Mouse (Mus musculus): ENCODE measurements around the gene B3gnt8. TPM values are rescaled to one million over a fixed set of nuclear protein-coding genes. Genes with fewer than 3 reads are reported as not detected.

B3gnt8 gene
- polyA plus RNA-seq, 1 experiment from 2014 or later: 6.2 TPM

GRCm38 (mm10) chr7:25666381-25666780 is 39.9 kb downstream of the B3gnt8 start:
- Histone ChIP-seq H3K9me3 (replicated peaks) (no peaks in the 10 kb centered on the region), H3K4me3 (no peak overlapping the region), H3K27me3 (replicated peaks) (no peaks in the 10 kb centered on the region), H3K4me1 (replicated peaks) (no peaks in the 10 kb centered on the region), H3K27ac (ENCODE audit: poor library complexity, severe bottlenecking) (no peak overlapping the region), H3K9ac (no peak overlapping the region), H3K4me2 (no peak overlapping the region), H3K36me3 (peaks cover 67% of the 10 kb centered on the region)
- no peak for ATAC-seq (ENCODE audit: insufficient number of reproducible peaks, low FRiP score)
- 93% methylated on average over 8 of the region's 8 CpGs for WGBS

DNA sequence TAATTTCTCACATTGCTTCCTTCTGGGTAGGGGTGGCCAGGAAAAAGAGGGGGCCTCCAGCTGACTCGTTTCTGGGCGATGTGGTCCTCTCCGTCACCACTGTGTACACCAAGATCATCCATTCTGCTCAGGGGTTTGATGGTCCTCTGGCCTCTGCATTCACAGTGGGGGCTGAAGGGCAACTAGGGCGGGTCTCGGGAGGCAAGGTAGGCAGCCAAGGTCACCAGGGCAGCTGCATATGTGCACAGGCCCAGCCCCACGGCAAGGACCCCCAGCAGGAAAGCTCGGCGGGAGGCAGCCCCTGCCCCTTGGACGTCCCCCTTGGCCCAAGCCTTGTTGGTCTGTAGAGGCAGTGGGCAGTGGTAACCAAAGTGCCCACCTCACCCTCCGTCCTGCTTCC is 42.7 kb downstream of the B3gnt8 start:
- Histone ChIP-seq H3K4me3 (no peak overlapping the region), H3K27ac (ENCODE audit: poor library complexity, severe bottlenecking) (no peak overlapping the region), H3K4me1 (replicated peaks) (no peaks in the 10 kb centered on the region), H3K9ac (no peak overlapping the region), H3K36me3 (peaks cover 49% of the 10 kb centered on the region), H3K9me3 (replicated peaks) (no peaks in the 10 kb centered on the region), H3K27me3 (replicated peaks) (peaks cover 13% of the 10 kb centered on the region), H3K4me2 (no peak overlapping the region)
- no peak for ATAC-seq (ENCODE audit: insufficient number of reproducible peaks, low FRiP score)
- WGBS: 86% methylated on average over 10 of the region's 10 CpGs

DNA sequence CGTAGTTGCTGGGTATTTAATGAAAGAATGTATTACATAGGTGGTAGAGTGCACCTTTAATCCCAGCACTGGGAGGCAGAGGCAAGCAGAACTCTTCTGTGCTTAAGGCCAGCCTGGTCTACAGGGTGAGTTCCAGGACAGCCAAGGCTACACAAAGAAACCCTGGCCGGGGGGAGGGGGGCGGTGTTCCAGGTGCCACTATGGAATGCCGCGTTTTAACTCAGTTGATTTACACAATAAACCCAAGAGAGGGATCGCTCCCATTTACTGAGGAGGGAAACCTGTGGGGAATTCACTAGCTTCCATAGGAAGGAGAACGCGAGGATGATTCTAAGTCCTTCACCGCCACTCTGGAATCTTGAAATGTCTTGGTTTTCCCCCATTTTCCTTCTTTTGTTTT is 43.2 kb downstream of the B3gnt8 start:
- peaks cover 44% of the 10 kb centered on the region for H3K36me3 ChIP-seq
- no peak for ATAC-seq (ENCODE audit: insufficient number of reproducible peaks, low FRiP score)
- 77% methylated on average over 9 of the region's 9 CpGs for WGBS
- H3K4me3 ChIP-seq: no peak overlapping the region
- peaks cover 1% of the 10 kb centered on the region; the same call in 1 of the 2 replicates for H3K4me1 ChIP-seq (replicated peaks)
- H3K27ac ChIP-seq (ENCODE audit: poor library complexity, severe bottlenecking): no peak overlapping the region
- H3K9ac ChIP-seq: no peak overlapping the region
- peaks cover 17% of the 10 kb centered on the region for H3K27me3 ChIP-seq (replicated peaks)
- no peaks in the 10 kb centered on the region for H3K9me3 ChIP-seq (replicated peaks)
- no peak overlapping the region for H3K4me2 ChIP-seq

DNA sequence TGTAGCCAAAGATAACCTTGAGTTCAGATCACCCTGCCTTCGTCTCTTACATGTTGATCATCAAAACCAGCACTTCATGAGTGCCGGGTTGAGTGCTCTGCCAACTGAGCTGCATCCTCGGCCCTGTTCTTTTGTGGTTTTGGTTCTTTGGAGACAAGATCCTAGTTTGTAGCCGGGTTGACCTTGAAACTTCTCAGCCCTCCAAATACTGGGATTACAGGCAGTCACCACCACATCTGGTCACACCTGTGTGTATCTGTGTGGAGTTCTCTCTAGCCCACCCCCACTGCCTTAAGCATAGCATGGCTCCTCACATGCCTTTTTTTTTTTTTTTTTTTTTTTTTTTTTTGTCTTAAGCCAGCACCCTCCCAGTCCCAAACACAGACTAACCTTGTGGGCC is 43.6 kb downstream of the B3gnt8 start:
- no peaks in the 10 kb centered on the region for H3K9me3 ChIP-seq (replicated peaks)
- WGBS: 81% methylated on average over 4 of the region's 4 CpGs

DNA sequence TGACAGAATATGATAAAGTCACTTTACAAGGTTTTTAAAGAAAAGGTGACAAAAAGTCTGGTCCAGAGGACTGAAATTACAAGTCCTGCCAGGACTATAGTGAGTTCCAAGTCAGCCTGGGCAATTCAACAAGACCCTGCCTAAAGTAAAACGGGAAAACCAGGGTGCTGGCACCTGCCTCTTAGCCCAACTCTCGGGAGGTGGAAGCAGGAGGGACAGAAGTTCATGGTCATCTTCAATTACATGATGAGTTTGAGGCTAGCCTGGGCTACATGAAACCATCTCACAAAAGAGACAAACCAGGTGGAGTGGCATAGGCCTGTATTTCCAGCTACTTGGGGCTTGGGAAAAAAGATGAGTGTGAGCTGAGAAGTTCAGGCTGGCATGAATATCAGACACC is 45.2 kb downstream of the B3gnt8 start:
- Histone ChIP-seq H3K36me3 (peaks cover 26% of the 10 kb centered on the region), H3K27ac (ENCODE audit: poor library complexity, severe bottlenecking) (no peak overlapping the region), H3K4me2 (no peak overlapping the region), H3K4me1 (replicated peaks) (peaks cover 8% of the 10 kb centered on the region), H3K4me3 (no peak overlapping the region), H3K9ac (no peak overlapping the region), H3K9me3 (replicated peaks) (no peaks in the 10 kb centered on the region), H3K27me3 (replicated peaks) (peaks cover 38% of the 10 kb centered on the region)
- no peak for ATAC-seq (ENCODE audit: insufficient number of reproducible peaks, low FRiP score)
- 62% methylated on average over 2 of the region's 2 CpGs for WGBS

More for the DNA sequence above, 43.6 kb downstream of the B3gnt8 start:
- no peak overlapping the region for H3K27ac ChIP-seq (ENCODE audit: poor library complexity, severe bottlenecking)
- H3K4me2 ChIP-seq: no peak overlapping the region
- peaks cover 39% of the 10 kb centered on the region for H3K36me3 ChIP-seq
- peaks cover 6% of the 10 kb centered on the region for H3K4me1 ChIP-seq (replicated peaks)
- no peak for ATAC-seq (ENCODE audit: insufficient number of reproducible peaks, low FRiP score)
- peaks cover 22% of the 10 kb centered on the region for H3K27me3 ChIP-seq (replicated peaks)
- H3K4me3 ChIP-seq: no peak overlapping the region
- no peak overlapping the region for H3K9ac ChIP-seq

GRCm38 (mm10) chr7:25672442-25672841 is 46.0 kb downstream of the B3gnt8 start:
- H3K4me2 ChIP-seq: no peak overlapping the region
- H3K9me3 ChIP-seq (replicated peaks): no peaks in the 10 kb centered on the region
- no peak for ATAC-seq (ENCODE audit: insufficient number of reproducible peaks, low FRiP score)
- H3K4me3 ChIP-seq: no peak overlapping the region
- WGBS: 49% methylated on average over 4 of the region's 4 CpGs
- peaks cover 43% of the 10 kb centered on the region for H3K27me3 ChIP-seq (replicated peaks)
- no peak overlapping the region for H3K9ac ChIP-seq
- H3K27ac ChIP-seq (ENCODE audit: poor library complexity, severe bottlenecking): no peak overlapping the region
- H3K36me3 ChIP-seq: peaks cover 20% of the 10 kb centered on the region
- peaks cover 8% of the 10 kb centered on the region for H3K4me1 ChIP-seq (replicated peaks)

DNA sequence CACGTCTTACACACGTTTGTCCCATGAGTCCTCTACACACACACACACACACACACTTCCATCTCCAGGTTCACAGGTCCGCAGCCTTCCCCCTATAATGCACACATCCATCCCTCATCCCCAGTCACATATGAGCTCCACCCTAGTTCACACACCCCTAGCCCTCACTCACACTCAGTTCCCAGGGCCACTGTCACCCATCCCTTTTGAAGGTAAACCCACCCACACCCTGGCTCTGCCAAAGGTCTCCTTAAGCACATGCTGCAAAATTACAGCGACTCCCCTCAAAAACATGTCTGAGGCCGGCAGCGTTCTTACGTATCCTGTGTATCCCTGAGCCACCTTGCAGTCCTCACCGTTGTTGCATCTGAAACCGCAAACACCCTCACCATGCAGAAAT is 47.8 kb downstream of the B3gnt8 start:
- H3K36me3 ChIP-seq: peaks cover under 1% of the 10 kb centered on the region; the same call in 1 of the 2 replicates
- H3K27ac ChIP-seq (ENCODE audit: poor library complexity, severe bottlenecking): no peak overlapping the region
- peaks cover 43% of the 10 kb centered on the region for H3K27me3 ChIP-seq (replicated peaks)
- H3K4me3 ChIP-seq: peak overlapping the region; percentile 37; the same call in 1 of the 2 replicates
- peaks cover 8% of the 10 kb centered on the region for H3K4me1 ChIP-seq (replicated peaks)
- H3K4me2 ChIP-seq: peak overlapping the region; percentile 64
- no peak overlapping the region for H3K9ac ChIP-seq
- ATAC-seq (ENCODE audit: insufficient number of reproducible peaks, low FRiP score): no peak
- WGBS: 31% methylated on average over 9 of the region's 9 CpGs
- no peaks in the 10 kb centered on the region for H3K9me3 ChIP-seq (replicated peaks)

DNA sequence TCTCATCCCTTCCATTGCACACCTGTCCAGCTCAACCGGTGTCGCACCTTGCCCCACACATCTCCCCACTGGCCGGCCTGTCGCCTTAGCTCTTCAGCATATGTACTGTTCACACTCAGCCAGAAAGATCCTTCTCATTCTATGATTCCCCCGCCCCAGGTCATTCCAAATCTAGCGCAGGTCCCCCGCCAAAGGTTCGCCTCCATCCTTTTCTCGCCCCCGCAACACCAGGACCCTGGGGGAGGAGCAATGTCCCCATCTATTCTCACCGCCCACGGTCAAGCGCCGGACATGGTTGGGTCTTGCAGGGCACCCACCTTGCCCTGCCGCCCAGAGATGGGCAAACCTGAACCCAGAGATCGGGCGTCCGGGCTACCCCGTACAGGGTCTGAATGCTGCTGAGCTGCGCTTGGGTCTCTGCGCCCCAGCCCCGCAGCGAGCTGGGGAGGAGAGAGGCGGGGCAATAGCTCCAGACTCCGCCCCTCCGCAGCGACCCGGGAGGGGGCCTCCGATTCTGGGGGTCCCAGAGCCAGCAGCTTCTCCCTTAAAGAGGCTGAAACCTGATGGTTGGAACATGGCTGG is 48.4 kb downstream of the B3gnt8 start, which contains the start of gene Tmem91:
TSS of gene Tmem91 (minus strand) at position 448 of the 582 bp plus-strand sequence.
- Histone ChIP-seq H3K27me3 (replicated peaks) (peaks cover 43% of the 10 kb centered on the region), H3K4me3 (peak within 1 kb of the TSS; percentile 37)
- 0 out of 2 replicates have a peak, but pooled peaks have one; percentile 52 for ATAC-seq (ENCODE audit: insufficient number of reproducible peaks, low FRiP score)

DNA sequence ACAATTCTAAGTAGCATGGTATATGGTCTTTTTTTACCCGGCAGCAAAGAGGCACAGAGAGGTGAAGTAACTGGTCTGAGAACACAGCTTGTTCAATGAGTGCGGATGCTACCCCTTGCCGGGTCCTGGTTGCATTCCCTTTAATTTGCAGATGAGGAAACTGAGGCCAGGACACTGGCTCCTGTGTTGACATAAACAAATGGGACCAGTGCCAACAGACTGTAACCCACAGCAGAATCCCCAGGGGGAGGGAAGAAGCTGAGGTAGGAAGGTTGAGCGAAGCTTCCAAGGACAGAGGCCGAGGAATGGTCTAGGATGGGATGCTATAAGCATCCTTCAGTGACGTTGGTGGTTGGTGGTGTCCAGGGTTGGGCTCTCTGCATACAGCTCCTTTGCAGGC is 49.0 kb downstream of the B3gnt8 start:
- Histone ChIP-seq H3K27ac (ENCODE audit: poor library complexity, severe bottlenecking) (no peak overlapping the region), H3K36me3 (no peaks in the 10 kb centered on the region), H3K9ac (no peak overlapping the region), H3K4me2 (no peak overlapping the region), H3K4me1 (replicated peaks) (peaks cover 8% of the 10 kb centered on the region), H3K27me3 (replicated peaks) (peaks cover 43% of the 10 kb centered on the region), H3K4me3 (no peak overlapping the region), H3K9me3 (replicated peaks) (no peaks in the 10 kb centered on the region)
- WGBS: 36% methylated on average over 6 of the region's 6 CpGs
- no peak for ATAC-seq (ENCODE audit: insufficient number of reproducible peaks, low FRiP score)

More for the DNA sequence above, 48.4 kb downstream of the B3gnt8 start, which contains the start of gene Tmem91:
- Histone ChIP-seq H3K4me2 (peak within 1 kb of the TSS; percentile 64), H3K9me3 (replicated peaks) (no peaks in the 10 kb centered on the region), H3K9ac (0 out of 2 replicates have a peak within 1 kb of the TSS, but pooled peaks have one; percentile 23), H3K4me1 (replicated peaks) (peaks cover 8% of the 10 kb centered on the region), H3K27ac (ENCODE audit: poor library complexity, severe bottlenecking) (no peak within 1 kb of the TSS), H3K36me3 (no peaks in the 10 kb centered on the region)
- WGBS: 4% methylated on average over 29 of the region's 29 CpGs

DNA sequence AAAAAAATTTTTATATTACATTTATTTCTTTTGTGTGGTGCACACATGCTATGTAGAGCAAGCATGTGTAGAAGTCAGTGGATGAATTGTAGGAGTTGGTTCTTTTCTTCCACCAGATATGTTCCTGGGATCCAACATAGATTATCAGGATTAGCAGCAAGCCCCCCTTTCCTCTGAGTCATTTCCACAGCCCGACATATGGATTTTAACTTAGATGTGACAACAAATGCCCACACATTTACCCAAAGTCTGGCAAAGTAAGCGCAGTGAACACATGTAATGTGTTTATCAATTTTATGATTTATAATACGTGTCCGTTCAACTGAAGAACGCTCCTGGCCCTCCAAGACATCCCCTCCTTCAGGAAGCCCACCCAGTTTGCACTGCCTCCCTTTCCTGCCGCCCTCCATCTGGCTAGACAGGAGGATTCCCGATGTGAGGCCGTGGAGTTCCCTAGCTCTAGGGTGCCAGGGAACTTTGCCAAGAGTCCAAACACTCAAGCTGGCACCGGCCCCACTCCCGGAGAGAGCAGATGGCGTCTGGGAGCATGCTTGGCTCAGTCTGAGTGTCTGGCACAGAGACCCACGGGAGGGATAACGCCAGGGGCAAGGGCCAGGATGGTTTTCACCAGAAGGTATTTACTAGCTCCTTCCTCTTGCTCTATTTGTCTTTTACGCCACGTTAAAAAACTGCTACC is 49.8 kb downstream of the B3gnt8 start:
- Histone ChIP-seq H3K36me3 (no peaks in the 10 kb centered on the region), H3K9me3 (replicated peaks) (no peaks in the 10 kb centered on the region), H3K27me3 (replicated peaks) (peaks cover 43% of the 10 kb centered on the region), H3K4me3 (no peak overlapping the region), H3K27ac (ENCODE audit: poor library complexity, severe bottlenecking) (no peak overlapping the region), H3K4me1 (replicated peaks) (peaks cover 10% of the 10 kb centered on the region), H3K4me2 (no peak overlapping the region), H3K9ac (no peak overlapping the region)
- no peak for ATAC-seq (ENCODE audit: insufficient number of reproducible peaks, low FRiP score)
- 61% methylated on average over 15 of the region's 15 CpGs for WGBS

DNA sequence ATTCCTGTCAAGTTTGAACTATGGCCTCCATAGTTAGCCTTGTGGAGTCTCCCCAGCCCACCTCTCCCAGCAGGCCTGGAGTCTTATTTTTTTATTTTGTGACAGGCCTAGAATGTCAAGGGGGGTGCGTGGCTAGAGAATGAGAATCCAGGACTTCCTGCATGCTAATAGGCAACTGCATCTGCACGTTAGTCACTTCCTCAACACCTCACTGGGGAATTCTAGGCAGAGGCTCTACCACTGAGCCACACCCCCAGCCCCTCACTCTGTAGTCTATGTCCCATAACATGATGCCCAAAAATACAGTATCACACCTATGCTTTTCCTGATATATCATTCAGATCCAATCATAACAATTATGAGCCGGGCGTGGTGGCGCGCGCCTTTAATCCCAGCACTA is 50.6 kb downstream of the B3gnt8 start:
- no peak overlapping the region for H3K27ac ChIP-seq (ENCODE audit: poor library complexity, severe bottlenecking)
- no peak for ATAC-seq (ENCODE audit: insufficient number of reproducible peaks, low FRiP score)
- H3K27me3 ChIP-seq (replicated peaks): peaks cover 43% of the 10 kb centered on the region
- whole genome bisulfite sequencing: 88% methylated on average over 7 of the region's 7 CpGs
- no peak overlapping the region for H3K4me2 ChIP-seq
- H3K4me1 ChIP-seq (replicated peaks): peaks cover 17% of the 10 kb centered on the region
- no peak overlapping the region for H3K9ac ChIP-seq
- no peaks in the 10 kb centered on the region for H3K9me3 ChIP-seq (replicated peaks)
- H3K4me3 ChIP-seq: no peak overlapping the region
- H3K36me3 ChIP-seq: no peaks in the 10 kb centered on the region

All from heart, embryonic 12.5 days (tissue).